In the genomic region with DNA sequence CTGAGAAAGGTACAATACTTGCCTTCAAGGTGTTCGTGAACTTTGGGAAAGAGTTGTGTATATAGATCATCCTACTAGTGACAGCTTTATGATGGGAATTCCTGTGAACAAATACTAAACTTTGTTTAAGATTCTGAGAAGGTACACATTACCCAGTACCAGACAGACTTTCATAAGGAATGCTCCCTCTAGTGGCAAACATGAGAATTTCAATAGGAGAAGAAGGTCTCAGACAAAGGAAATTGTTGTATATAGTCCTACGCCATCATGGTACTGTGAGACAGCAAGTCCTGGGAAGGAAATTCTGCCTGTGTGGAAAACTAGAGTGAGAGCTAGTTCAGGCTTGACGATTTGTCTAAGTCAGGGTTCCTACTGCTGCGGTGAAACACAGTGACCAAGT, we compare ENCODE assay signal across 12 mouse cellular contexts.
DNase-seq lines count a peak whose midpoint lies in the region; ATAC-seq and TF ChIP-seq lines count a peak whose summit lies in the region.
"Had no signal": no experiment of that assay in that cellular context is flagged by ENCODE, and none has a peak within 500 bp of the region (broad histone marks: within the 10 kb centered on the region; RNA-seq: fewer than 3 reads in every experiment).

No protein-coding gene starts in this region.

- 82% methylated on average over 4 of the region's 4 CpGs for WGBS in intestine, postnatal 0 days
- WGBS in intestine, embryonic 15.5 days: 81% methylated on average over 4 of the region's 4 CpGs
- 89% methylated on average over 4 of the region's 4 CpGs for WGBS in embryonic facial prominence, embryonic 14.5 days
- 91% methylated on average over 4 of the region's 4 CpGs for WGBS in kidney, embryonic 14.5 days

- H3K36me3 ChIP-seq in intestine, postnatal 0 days (ENCODE audit: control insufficient read depth, insufficient read depth): no peaks in the 10 kb centered on the region
- no peaks in the 10 kb centered on the region for H3K36me3 ChIP-seq in intestine, embryonic 15.5 days
- H3K36me3 ChIP-seq in embryonic facial prominence, embryonic 14.5 days (ENCODE audit: control insufficient read depth, insufficient read depth, low read length): no peaks in the 10 kb centered on the region
- H3K36me3 ChIP-seq in kidney, embryonic 14.5 days (ENCODE audit: control insufficient read depth, insufficient read depth, low read length): no peaks in the 10 kb centered on the region
- H3K36me3 ChIP-seq: limb, embryonic 13.5 days; midbrain, embryonic 15.5 days had no signal

- no peak overlapping the region for H3K4me3 ChIP-seq in intestine, postnatal 0 days (ENCODE audit: low read depth, low read length)
- H3K4me3 ChIP-seq in intestine, embryonic 15.5 days (replicated peaks): no peak overlapping the region
- no peak overlapping the region for H3K4me3 ChIP-seq in embryonic facial prominence, embryonic 14.5 days (ENCODE audit: low read depth, low read length)
- no peak overlapping the region for H3K4me3 ChIP-seq in kidney, embryonic 14.5 days (ENCODE audit: low read length)
- H3K4me3 ChIP-seq: limb, embryonic 13.5 days; midbrain, embryonic 15.5 days had no signal

- peak; percentile 28 for DNase-seq in 416B (ENCODE audit: low read depth)
- DNase-seq in Muller cell, postnatal 12 days (ENCODE audit: inconsistent ontology term): peak; percentile 12
- DNase-seq in embryonic facial prominence, embryonic 14.5 days (ENCODE audit: low spot score): peak; percentile 30
- DNase-seq in ovary, postnatal 36 days (ENCODE audit: low spot score): no peak
- DNase-seq in left cerebral cortex, adult 18-20 months (ENCODE audit: low spot score in 2 of 2): no peak
- DNase-seq: cerebellum, adult 18-20 months; kidney, postnatal 4 days had no signal

- no peaks in the 10 kb centered on the region for H3K27me3 ChIP-seq in intestine, postnatal 0 days (replicated peaks; ENCODE audit: control insufficient read depth, insufficient read depth, low read length)
- no peaks in the 10 kb centered on the region for H3K27me3 ChIP-seq in intestine, embryonic 15.5 days (replicated peaks)
- H3K27me3 ChIP-seq in embryonic facial prominence, embryonic 14.5 days (replicated peaks; ENCODE audit: control insufficient read depth, insufficient read depth, low read length): no peaks in the 10 kb centered on the region
- no peaks in the 10 kb centered on the region for H3K27me3 ChIP-seq in kidney, embryonic 14.5 days (ENCODE audit: control insufficient read depth, insufficient read depth, low read length)
- H3K27me3 ChIP-seq: limb, embryonic 13.5 days; midbrain, embryonic 15.5 days had no signal

- H3K27ac ChIP-seq in intestine, postnatal 0 days (ENCODE audit: low read depth, low read length): no peak overlapping the region
- H3K27ac ChIP-seq in intestine, embryonic 15.5 days: no peak overlapping the region
- no peak overlapping the region for H3K27ac ChIP-seq in embryonic facial prominence, embryonic 14.5 days (replicated peaks; ENCODE audit: low read depth, low read length)
- H3K27ac ChIP-seq in kidney, embryonic 14.5 days (ENCODE audit: low read depth, low read length): no peak overlapping the region
- H3K27ac ChIP-seq: limb, embryonic 13.5 days; midbrain, embryonic 15.5 days had no signal

- no peaks in the 10 kb centered on the region for H3K9me3 ChIP-seq in intestine, postnatal 0 days (ENCODE audit: control insufficient read depth)
- no peaks in the 10 kb centered on the region for H3K9me3 ChIP-seq in intestine, embryonic 15.5 days
- 0 out of 2 replicates have a peak, but pooled peaks cover 3% of the 10 kb centered on the region for H3K9me3 ChIP-seq in embryonic facial prominence, embryonic 14.5 days (ENCODE audit: control insufficient read depth, low read length)
- H3K9me3 ChIP-seq in kidney, embryonic 14.5 days (ENCODE audit: control insufficient read depth, low read length): peaks cover 5% of the 10 kb centered on the region; the same call in 1 of the 2 replicates
- H3K9me3 ChIP-seq: limb, embryonic 13.5 days; midbrain, embryonic 15.5 days had no signal

- H3K4me1 ChIP-seq in intestine, postnatal 0 days (replicated peaks; ENCODE audit: control insufficient read depth, insufficient read depth, low read length): no peaks in the 10 kb centered on the region
- H3K4me1 ChIP-seq in intestine, embryonic 15.5 days (replicated peaks): no peaks in the 10 kb centered on the region
- no peaks in the 10 kb centered on the region for H3K4me1 ChIP-seq in embryonic facial prominence, embryonic 14.5 days (ENCODE audit: control insufficient read depth, insufficient read depth, low read length)
- H3K4me1 ChIP-seq in kidney, embryonic 14.5 days (ENCODE audit: control insufficient read depth, insufficient read depth, low read length): no peaks in the 10 kb centered on the region
- H3K4me1 ChIP-seq: limb, embryonic 13.5 days; midbrain, embryonic 15.5 days had no signal

- H3K9ac ChIP-seq in intestine, postnatal 0 days (ENCODE audit: low read depth, low read length): no peak overlapping the region
- H3K9ac ChIP-seq in intestine, embryonic 15.5 days: no peak overlapping the region
- H3K9ac ChIP-seq in embryonic facial prominence, embryonic 14.5 days (ENCODE audit: low read depth, low read length): no peak overlapping the region
- H3K9ac ChIP-seq in kidney, embryonic 14.5 days (ENCODE audit: low read depth, low read length): no peak overlapping the region
- H3K9ac ChIP-seq: limb, embryonic 13.5 days; midbrain, embryonic 15.5 days had no signal

- no peak overlapping the region for H3K4me2 ChIP-seq in intestine, postnatal 0 days (replicated peaks; ENCODE audit: low read depth)
- H3K4me2 ChIP-seq in intestine, embryonic 15.5 days (replicated peaks): no peak overlapping the region
- H3K4me2 ChIP-seq in embryonic facial prominence, embryonic 14.5 days (ENCODE audit: low read depth, low read length): no peak overlapping the region
- no peak overlapping the region for H3K4me2 ChIP-seq in kidney, embryonic 14.5 days (replicated peaks; ENCODE audit: low read depth, low read length)
- H3K4me2 ChIP-seq: limb, embryonic 13.5 days; midbrain, embryonic 15.5 days had no signal

- ATAC-seq in intestine, postnatal 0 days: no peak
- ATAC-seq in intestine, embryonic 15.5 days: no peak
- no peak for ATAC-seq in embryonic facial prominence, embryonic 14.5 days (ENCODE audit: low read depth)
- no peak for ATAC-seq in kidney, embryonic 14.5 days (ENCODE audit: low FRiP score, low TSS enrichment)
- ATAC-seq: midbrain, embryonic 15.5 days had no signal

- TF ChIP-seq CTCF in intestine, postnatal 0 days (IDR thresholded peaks at IDR 0.05; ENCODE audit: low read depth): peak; percentile 65

Comparison
In these comparisons a context has a peak if more than half of its experiments do, and no peak if none do; other contexts are left out.
1. DNase-seq: peak in 416B (single experiment), Muller cell, postnatal 12 days (single experiment) and embryonic facial prominence, embryonic 14.5 days (single experiment); none in ovary, postnatal 36 days (single experiment) and left cerebral cortex, adult 18-20 months (0 of 2).